Mouse (Mus musculus): ENCODE measurements at regions not wholly inside any gene's neighbourhood (a gene's known extent, or its start where the extent isn't known, plus 50 kb on each side); places are given as distances from the start of the nearest gene placed in this dataset.
"Not testable (repeated sequence)": the region's sequence is repeated elsewhere in the genome, so short reads cannot be mapped to it uniquely, and the experiment has no call there.

DNA sequence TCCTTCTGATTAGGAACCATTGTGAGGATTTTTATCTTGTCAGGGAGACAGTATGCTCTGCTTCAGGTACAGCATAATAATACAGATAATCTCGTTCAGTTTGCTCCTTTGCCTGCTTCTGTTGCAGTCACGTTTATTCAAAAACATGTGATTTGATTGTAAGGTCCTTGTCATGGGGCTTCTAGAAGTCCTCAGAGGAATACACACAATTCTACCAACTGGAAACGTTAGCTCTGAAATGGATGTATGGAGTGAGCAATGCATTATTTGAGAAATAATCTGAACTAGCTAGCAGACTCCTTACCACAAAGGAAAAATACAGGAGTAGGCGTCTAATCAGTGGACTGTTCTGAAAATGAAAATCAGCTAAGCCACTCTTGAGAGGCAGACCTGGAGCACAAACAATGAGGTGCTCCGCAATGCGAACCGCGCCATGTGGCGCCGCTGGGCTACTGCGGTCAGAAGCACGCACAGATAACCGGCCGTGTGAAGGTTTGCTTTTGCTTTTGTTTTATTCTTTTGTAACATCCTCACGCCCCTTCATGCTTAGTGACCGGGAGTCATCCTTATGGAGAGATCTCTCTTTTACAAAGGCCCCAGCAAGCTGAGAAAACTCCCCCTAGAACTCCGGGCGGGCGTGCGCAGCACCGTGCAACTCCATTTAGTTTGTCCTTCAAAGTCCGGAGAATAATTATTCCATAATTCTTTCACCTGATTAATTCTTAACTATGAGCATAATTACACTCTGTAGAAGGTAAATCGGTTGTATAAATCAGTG lies 419.7 kb downstream of the Nova1 start:
- peak; percentile 56 for DNase-seq (ENCODE audit: low read depth, low spot score)

DNA sequence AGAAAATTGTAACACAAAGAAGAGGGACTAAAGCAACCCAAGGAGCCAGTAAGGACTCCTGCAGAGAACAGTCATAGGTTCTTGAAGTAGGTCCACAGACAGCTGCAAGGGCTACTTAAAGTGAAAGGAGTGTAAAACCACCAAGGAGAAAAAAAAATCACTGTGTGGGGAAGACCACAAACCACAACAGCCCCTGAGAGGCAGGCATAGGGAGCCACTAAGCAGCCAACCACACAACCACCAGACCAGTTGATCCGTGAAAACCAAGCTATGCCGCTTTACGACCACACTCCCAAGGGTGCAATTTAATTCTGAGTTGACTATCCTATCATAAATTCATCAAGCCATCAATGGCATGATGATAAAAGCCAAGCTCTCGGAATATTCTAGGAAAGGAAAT lies 423.5 kb downstream of the Nova1 start:
- no peak for DNase-seq (ENCODE audit: low read depth, low spot score)

DNA sequence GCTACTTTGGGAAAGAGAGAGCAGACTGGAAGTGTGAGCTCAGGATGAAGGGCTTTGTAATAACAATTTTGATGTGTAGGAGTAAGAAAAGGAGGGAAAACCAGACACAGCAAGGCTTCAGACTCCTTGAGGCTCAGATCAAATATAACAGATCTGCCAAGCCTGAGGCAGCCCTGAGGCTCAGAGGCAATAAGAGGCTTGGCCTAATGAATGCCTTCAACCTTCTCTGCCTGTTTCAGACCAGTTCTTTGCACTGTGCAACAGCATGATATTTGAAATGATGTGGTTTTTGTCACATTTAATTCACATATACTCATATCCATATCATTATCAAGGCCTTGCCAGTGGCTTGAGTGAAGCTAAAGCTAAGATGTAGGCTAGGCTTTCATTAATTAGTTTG lies 425.0 kb downstream of the Nova1 start:
- no peak for DNase-seq (ENCODE audit: low read depth, low spot score)

DNA sequence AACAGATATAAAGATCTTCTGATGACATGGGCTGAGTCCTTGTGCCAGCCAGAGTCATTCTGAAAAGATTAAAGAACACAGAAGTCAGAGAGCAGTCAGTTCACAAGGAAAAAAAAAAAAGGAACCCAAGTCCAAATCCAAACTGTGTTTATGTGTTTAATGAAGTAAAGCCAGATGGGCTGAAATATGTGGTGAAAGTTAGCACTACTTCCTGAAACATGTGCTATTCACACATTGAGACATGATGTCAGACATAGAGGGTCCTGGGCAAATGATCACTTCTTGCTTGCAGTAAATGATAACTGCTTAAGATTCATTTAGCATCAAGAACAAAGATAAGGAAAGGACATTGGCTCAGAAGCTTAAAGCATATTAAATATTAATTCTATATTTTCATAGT lies 439.8 kb downstream of the Nova1 start:
- no peak for DNase-seq (ENCODE audit: low read depth, low spot score)

DNA sequence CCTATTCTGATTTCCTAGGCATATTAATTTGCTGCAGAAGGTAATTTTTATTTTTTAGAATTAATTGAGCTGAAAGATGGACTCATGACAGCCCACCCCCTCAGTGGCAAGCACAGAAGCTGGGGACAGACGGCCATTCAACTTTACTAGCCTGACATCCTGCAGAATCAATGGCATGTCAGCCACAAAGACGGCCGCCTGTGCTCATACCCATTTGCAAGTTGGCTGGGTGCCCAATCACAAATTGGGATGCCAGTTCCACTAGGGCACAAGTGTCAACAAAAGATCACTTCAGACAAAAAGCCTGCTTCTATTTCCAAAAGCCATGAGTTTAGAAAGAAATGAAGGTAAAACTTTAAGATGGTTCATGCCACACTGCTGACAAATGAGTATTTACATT lies 447.0 kb downstream of the Nova1 start:
- DNase-seq (ENCODE audit: low read depth, low spot score): no peak

DNA sequence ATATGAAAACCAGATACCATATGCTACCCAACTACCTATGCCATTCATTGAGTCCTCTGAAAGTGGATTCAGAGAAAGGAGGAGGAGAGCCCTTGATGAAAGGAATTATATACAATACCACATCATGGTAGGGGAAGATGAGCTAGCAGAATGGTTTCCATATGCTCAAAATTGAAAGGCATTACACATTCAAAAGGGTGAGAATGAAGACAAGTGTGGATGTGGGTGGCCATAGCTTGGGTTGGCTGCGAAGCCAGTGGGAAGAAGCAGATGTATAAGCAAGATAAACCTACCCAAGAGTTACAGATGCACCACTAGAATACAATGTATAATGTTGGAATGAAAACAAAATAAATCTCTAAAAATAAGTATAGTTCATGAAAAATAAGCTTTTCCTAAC lies 485.4 kb downstream of the Nova1 start:
- no peak for DNase-seq (ENCODE audit: low read depth, low spot score)

DNA sequence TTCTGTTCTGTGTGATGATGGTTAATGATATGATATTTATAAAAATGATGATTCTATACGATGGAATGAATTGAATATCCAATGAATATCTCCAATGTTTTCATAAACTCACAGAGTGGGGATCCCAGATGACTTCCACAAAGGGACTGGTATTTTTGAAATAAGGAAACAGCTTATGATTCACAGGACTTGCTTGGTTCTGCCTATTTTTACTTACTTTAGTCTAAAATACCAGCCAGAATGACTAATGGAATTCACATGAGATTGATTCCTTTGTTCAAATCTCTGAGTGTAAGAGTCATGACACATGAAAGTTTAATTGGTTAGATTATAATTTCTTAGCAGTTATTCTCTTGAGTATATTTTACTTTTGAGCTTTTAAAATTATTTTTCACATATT lies 490.9 kb downstream of the Nova1 start:
- no peak for DNase-seq (ENCODE audit: low read depth, low spot score)

DNA sequence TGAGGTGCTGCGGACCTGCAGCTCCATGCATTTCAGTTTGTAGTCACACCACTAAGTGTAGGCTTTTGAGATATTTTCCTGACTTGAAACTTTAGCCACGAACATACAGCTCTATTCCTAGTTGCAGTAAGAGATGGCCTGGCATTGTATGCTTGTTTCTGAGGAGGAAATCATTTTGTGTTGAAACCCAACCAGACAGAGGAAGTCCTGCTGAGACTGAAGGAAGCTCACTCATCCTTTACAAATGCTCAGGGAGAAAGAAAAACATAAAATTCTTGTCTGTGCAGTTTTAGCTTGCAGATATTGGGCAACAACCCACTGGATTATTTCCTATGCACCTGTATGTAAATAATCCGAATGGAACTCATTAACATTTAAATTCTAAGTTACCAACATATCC lies 495.5 kb downstream of the Nova1 start:
- DNase-seq (ENCODE audit: low read depth, low spot score): no peak

DNA sequence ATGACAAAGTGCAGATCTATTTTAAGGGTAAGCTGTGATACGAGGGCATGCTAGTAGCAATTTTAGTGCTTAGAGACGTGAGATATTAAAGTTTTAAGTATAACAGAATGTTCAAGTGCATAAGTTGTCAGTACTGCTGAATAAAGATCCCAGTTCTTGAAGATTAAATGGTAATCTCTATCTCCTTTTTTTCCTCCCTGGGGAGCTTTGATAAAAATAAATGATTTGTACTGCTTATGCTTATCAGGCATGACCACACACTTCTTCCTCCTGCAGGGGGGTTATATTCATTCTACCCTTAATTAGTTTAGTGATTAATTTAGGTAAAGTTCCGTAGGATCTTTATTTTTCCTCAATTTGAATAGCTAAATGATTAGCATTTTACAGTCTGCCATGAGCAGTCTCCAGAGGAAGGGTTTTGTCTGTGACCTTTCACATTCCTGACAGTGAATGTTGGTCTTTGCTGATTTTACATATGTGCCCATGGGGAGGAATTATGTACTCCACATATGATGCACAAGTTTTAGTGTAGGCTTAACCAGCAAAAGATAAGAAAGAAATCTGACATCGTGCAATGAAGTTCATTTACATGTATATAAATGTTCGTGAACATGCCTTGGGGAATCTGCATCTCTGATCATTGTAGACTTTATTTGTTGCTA lies 515.5 kb downstream of the Nova1 start:
- DNase-seq (ENCODE audit: low read depth, low spot score): no peak

DNA sequence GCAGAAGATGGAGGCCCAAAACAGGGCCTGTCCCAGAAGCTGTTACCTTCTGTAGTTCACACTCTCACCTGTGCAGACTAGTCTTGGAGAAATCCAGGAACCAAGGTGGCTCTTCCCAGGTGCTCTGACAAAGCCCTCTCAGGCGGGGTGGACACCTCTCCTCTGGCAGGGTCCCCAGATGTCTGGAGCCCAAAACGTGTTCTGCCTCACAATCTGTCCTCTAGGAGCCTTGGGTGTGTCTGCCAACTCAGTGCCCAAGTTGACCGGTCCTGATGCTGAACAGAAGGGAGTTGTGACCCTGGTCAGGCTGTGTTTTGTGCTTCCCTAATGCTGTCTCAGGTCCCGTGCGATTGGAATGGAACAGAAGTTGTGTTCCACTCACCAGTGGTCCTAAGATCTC lies 519.8 kb downstream of the Nova1 start:
- DNase-seq (ENCODE audit: low read depth, low spot score): no peak

DNA sequence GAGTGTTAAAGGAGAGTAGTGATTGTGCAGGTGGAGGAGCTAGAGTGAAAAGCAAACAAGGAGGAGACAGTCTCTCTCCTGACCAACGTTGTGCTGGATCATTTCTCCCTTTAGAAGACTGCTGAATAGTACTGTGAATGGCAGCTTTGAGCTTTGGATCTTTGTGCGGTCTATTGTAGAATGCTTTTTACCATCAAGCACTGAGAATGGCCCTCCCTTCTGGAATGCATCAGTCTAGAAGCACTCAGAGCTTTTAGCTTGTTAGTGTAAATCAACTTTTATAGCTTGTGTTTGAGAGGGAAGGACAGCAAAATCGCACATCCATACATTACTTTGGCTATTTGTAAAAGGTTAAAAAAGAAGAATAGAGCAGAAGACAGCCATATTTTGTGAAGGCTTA lies 534.2 kb downstream of the Nova1 start:
- DNase-seq (ENCODE audit: low read depth, low spot score): peak; percentile 16

DNA sequence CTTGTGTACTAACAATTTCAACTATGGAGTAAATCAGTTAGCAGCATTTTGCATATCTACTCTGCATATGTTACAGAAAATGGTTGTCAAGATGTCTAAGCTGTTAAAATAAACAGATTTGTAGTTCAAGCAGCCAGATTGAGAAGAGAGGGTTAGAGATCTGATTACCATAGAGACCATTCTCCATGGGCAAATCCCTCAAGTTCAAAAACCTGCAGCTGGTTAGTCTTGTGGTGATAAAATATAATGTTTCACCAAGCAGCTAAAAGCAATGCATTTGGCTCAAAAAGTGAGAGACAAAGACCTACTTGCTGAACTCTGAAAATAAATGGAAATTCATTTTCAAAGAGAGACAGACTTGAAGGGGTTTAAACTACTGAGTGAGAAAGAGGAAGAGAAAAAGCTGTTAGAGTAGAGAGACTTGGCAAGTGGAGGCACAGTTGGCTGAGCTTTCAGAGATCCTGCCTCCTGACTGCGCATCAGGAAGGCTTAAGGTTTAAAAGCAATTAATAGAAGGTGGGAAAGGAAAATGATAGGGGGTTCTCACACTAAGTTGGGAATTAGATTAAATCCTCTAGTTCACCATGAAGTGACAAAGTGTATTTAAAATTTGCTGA lies 570.2 kb downstream of the Nova1 start:
- no peak for DNase-seq (ENCODE audit: low read depth, low spot score)

DNA sequence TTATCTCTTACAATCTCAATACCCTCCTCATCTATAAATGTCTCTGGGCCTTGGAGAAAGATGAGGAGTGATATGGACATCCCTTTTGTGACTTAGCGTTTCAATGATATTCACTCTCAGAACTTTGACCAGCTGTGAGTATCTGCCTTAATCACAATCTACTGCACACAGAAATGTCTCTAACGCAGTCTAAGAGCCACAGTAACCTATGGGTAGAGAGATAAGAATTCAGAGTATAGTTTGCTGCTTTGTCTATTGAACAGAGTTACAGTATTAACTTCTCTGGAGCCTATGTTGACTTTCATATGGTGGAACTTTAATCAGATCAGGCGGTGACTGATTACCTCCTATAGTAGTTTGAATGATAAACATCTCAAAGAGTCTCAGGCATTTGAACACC lies 573.8 kb downstream of the Nova1 start:
- no peak for DNase-seq (ENCODE audit: low read depth, low spot score)

DNA sequence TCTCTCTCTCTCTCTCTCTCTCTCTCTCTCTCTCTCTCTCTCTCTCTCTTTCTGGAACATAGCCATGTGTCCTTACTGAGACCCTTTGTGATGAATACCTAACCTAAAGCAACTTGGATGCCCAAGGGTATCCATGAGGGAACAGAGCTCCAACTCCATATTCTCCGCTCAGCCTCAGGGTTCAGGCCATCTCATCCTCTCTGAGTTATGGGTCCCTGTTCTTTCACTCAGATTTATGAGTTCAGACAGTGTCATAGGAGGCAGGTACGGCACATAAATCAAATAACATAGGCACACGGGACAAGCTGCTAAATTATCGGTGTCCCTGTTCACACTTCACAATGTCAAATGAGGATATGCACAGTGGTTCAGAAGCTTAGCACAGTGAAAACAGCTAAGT lies 586.4 kb downstream of the Nova1 start:
- peak; percentile 11 for DNase-seq (ENCODE audit: low read depth, low spot score)

DNA sequence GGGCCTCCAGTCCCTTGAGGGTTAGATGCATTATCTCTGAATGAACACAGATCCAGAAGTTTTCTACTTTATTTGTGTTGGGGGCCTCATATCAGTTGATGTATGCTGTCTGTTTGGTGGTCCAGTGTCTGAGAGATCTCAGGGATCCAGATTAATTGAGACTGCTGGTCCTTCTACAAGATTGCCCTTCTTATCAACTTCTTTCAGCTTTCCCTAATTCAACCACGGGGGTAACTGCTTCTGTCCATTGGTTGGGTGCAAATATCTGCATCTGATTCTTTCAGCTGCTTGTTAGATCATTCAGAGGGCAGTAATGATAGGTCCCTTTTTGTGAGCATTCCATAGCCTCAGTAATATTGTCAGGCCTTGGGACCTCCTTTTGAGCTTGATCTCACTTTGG lies 603.4 kb downstream of the Nova1 start:
- not testable (repeated sequence) for DNase-seq (ENCODE audit: low read depth, low spot score)

DNA sequence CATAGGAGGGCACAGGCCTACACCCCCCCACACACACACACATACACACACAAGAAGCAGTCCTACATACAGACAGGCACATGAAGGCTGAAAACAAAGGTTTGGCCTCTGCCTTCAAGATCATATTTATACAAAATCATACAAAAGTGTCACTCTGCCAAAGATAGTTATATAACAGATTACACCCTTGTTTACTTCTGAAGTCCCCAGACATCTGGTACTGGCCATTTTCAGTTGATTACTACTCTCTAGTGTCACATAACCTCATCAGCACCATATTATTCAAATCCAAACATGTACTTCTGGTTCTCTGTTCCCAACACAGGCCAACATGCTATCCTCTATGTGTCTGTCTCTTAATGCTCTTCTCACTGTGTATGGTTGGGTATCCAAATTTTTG lies 619.7 kb downstream of the Nova1 start:
- no peak for DNase-seq (ENCODE audit: low read depth, low spot score)

DNA sequence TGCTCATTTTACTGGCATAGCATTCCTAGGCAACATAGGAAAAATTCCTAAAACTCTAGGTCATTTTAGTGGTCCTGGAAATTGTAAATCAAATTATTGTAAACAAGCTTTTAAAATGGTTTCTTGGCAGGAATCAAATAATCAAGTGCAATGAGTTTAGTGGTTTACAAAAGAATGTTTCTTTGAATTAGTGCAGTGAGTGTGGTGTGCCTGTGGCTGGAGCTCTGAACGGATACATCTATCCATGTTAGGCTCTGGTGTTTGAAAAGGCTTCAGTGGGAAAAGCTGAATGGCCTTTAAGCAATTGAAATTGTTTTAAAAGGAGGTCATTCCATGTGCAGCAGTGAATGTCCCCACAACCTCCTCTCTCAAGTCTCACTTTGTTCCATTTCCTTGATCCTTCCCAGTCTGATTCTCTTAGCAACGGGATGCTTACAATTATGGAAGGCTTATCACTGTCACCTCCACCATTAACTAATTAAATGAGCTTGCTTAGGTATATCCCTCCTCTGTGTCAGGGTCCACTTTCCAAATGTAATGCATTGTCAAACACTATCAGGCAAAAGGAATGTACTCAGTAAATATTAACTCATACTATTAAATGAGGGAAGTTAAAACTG lies 621.1 kb downstream of the Nova1 start:
- peak; percentile 2 for DNase-seq (ENCODE audit: low read depth, low spot score)

DNA sequence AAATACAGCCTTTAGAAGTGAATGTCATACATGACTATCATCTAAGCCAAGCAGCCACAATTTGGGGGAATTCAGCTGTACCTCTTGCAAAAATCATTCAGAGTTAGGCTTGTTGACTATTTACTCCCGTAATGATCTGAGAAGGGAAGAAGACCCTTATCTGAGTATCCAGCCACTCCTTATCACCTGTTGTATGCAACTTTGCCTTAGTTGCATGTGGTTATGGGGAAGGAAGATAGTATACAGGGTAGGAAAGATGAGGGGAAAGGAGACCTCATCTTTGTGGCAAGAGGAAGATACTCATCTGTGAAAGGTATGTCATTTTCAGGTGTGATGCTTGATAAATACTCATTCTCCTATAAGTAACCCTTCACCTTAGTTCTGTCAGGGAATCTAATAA lies 624.6 kb downstream of the Nova1 start:
- DNase-seq (ENCODE audit: low read depth, low spot score): no peak
